Mouse (Mus musculus) mesoderm, embryonic 11.5 days (tissue): ENCODE data around the gene Cdh12.
"Not testable (repeated sequence)": the region's sequence is repeated elsewhere in the genome, so short reads cannot be mapped to it uniquely, and the experiment has no call there.

ENCODE experiments used
- DNase-seq: peaks from one replicate; pipeline ENCODE4 v3.0.0-alpha.2; 2012; ENCODE audit warnings: low read depth, low spot score

Gene Cdh12

GRCm38 (mm10) chr15:21092824-21093223, 643.8 kb downstream of the Cdh12 start:
- no peak for DNase-seq

DNA sequence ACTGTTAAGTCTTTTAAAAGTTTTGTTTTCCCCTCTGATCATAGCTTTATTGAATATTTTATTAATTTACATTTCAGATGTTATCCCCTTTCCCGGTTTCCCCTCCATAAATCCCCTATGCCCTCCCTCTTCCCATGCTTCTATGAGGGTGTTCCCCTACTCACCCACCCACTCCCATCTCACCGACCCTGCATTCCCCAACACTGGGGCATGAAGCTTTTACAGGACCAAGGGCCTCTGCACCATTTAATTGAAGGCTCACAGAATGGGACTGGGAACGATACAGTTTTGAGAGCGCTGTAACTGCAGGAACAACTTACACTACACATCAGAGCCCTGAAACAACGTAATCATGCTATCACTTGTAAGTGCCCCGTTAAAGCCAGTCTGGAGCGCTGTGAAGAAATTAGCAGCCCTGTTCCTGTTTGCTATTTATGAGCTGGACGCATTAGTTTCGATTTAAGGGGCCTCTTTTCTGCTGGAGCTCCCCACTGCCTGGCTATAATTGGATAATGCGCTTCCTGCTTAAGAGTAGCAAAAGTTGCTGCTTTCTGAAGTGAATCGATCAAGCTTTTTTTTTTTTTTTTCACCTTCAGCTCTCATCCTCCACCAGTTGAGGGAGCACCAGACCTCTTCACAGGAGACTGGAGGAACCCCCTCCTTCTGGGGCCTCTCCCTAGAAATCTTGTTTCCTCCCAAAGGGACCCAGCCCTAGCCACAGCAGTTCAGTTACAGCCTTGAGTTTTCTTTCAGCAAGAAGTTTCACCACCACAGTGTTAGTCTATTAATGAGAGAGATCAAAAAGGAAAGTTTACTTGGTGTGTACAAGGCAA, 660.2 kb downstream of the Cdh12 start:
- DNase-seq = no peak

- no peak for DNase-seq
Measured at GRCm38 (mm10) chr15:21109889-21110500, 660.9 kb downstream of the Cdh12 start.

DNA sequence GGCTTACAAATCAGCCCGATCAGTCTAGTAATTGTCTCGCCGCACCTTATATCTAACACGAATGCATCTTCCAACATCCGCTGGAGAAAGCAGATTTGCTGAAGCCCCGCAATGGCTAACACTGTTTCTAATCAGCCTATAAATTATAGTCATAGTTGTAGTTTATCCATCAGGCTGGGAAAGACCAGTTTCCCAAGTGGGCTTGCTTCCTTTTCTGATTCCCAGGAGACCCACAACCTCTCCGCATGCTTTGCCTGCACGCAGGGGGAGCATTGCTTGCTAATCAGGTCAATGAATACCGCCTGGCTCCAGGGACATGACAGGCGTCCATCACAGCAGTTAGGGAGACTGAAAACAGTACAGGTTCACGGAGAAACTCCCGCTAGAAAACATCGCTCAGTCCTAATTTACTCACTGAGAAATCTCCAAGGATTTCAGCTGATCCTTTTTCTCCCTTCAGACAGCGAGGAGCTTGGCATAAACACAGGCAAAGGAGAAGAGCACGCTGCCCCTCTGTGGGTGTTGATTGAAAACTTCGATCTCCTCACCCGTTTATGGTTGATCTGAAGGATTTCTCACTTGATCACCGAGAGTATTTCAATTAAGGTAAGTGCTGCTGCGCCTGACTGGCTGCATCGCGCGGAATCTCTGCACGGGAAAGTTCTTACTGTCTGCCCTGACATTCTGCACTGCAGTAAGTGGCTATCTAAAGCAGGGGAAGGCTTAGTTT, 662.0 kb downstream of the Cdh12 start:
- DNase-seq = peak; percentile 50

DNA sequence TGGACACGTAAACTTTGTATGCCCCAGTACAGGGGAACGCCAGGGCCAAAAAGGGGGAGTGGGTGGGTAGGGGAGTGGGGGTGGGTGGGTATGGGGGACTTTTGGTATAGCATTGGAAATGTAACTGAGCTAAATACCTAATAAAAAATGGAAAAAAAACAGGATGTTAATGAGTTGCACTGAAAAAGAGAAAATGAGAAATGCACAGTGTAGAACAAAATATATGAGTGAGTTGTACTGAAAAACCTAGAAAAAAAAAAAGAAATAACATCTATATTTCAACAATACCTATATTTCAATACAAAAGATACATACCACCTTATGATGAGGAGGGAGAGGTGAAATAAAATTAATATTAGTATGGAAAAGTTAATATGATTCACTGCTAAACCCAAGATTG, 665.7 kb downstream of the Cdh12 start:
- DNase-seq = not testable (repeated sequence)

DNA sequence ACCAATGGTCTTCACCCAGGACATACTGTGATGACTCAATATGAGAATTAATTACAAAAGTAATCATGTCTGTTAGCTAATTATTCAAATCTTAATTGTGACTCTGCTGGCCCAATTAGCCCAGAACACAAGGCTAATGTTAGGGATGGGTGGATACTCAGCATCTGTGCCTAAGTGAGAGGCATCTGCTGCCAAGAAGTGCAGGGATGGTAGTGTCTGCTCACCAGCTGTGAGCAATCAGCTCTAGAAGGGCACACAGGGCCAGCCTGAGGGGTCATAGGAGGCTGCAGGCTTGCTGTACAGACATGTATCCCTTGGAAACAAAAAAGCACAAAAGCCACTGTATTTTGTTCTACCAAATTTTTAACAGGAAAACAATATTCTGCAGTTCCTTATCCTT, 681.6 kb downstream of the Cdh12 start:
- DNase-seq = no peak

DNA sequence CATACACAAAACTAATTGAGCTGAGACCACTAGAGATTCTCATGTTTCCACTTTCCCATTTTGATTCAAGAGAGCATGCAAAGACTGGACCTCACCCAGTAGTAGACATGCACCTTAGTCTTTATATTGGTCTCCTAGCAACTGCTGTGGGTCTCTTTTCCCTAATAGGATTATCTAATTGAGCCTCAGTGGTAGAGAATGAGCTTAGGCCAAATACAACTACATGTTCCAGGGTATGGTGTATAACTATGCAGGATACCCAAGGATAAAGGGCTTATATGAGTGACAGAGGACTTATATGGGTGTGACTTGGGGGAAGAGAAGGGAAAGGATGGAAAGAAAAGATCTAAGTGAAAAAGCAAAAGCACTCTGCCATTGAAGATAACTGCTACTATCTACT, 683.9 kb downstream of the Cdh12 start:
- DNase-seq = no peak

DNA sequence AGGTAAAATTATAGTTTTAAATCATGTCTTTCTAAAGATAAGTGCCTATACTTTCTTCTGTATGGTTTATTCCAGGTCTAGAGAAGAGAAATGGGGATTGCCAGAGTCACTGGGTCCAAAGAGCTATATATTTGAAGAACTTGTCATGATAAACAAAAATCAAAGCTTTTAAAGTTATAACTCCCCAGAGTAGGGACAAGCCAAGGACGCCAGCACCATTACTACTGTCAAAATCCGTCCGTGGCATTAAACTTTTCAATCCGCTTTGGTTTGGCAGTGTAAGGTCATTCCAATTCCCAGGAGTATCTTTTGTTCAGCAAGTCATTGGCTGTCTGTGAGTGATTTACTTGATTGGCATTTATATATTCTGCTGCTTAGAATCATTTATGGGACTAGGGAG, 697.8 kb downstream of the Cdh12 start:
- DNase-seq = peak; percentile 18

DNA sequence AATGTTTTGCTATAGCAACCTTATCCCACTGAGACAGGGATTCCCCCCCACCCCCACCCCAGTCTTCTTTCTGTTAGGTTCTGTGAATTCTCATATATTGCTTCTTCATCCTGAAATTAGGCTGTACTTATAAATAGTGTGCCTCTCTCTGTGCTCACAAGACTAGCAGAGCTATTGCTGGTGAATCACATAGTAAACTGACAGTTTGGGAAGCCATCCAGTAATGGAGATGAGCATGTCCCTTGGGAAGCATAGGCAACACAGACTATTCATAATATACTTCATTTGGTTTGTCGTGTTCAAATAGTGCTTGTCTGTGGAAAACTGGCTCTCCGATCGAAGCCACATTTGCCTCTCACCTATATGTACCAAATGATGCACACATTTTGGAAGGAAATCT, 704.5 kb downstream of the Cdh12 start:
- no peak for DNase-seq

- no peak for DNase-seq
Measured at GRCm38 (mm10) chr15:21179727-21180126, 730.7 kb downstream of the Cdh12 start.

GRCm38 (mm10) chr15:21180191-21180590, 731.1 kb downstream of the Cdh12 start:
- DNase-seq = no peak

GRCm38 (mm10) chr15:21185799-21186198, 736.7 kb downstream of the Cdh12 start:
- no peak for DNase-seq

- DNase-seq = not testable (repeated sequence)
Measured at GRCm38 (mm10) chr15:21210089-21210488, 761.0 kb downstream of the Cdh12 start.

DNA sequence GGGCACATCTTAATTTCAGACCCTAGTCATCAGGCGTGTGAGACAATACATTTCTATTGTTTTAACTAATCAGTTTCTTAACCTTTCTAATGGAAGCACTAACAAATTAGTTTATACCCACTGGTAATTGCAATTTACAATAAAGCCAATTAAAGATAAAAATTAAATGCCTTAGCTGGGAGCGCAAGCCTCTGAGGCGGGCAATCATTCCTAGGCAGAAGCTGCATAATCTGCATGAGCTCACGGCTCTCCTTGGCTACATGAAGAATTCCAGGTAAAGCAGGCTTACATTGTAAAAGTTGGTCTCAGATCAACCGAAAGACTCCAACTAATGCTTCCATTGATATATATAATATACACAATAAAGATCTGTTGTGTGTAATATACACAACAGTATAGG, 773.9 kb downstream of the Cdh12 start:
- no peak for DNase-seq

DNA sequence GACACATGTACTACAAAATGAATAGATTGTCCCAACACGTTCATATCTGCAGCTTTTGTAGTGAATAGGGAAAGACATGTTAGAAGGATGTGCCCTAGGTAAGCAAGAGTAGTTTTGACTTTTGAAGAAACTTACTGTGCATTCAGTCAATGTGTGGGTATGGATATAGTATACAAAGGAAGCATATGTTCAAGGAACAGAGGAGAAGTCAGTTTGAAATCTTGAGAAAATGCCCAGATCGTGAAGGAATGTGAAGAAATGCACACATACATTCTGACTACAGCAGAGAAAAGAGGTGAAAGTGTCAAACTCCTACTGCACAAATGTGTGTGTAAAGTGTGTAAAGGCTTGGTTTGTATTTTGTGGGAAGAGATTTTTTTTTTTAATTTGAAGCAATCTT, 812.3 kb downstream of the Cdh12 start:
- no peak for DNase-seq

- DNase-seq = no peak
Measured at GRCm38 (mm10) chr15:21269856-21270255, 820.8 kb downstream of the Cdh12 start.

- no peak for DNase-seq
Measured at GRCm38 (mm10) chr15:21297051-21297450, 848.0 kb downstream of the Cdh12 start.

GRCm38 (mm10) chr15:21315457-21315856, 866.4 kb downstream of the Cdh12 start:
- DNase-seq = no peak

- no peak for DNase-seq
Measured at GRCm38 (mm10) chr15:21343853-21344252, 894.8 kb downstream of the Cdh12 start.

DNA sequence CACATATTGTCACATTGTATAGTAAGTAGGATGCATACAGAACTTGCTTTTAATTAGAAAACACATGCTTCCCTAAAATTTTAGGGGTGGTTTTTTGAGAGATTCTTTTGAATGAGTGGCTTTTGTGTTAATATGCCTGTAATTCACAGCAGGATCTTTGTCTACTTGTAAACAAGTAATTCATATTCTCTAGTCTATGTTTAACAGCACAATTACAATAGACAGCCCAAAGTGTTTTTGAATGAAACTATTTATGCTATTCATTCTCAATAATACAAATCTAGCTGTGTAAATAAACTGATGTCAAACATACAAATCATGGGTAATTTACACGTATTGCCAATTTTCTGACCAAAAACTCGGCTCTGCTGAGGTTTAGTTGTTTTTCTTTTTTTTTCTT, 895.3 kb downstream of the Cdh12 start:
- DNase-seq = no peak

DNA sequence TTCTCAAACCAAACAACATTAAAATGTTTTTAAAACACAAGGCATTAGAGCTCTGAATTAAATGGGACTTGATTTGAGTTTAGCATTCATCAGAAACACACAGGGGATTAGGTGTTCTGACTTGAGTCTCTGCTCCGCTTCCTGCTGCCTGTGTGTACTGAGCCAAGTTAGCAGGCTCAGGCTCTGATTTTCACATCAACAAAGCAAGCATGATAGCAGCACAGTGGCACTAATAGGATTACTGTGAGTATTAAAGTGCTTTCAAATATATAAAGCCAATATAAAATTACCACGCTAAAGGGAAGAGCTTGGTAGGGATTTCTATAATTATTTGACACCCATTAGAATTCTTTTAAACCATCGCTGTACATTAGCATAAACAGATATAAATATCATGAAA, 895.7 kb downstream of the Cdh12 start:
- no peak for DNase-seq

GRCm38 (mm10) chr15:21355356-21356101, 906.5 kb downstream of the Cdh12 start:
- DNase-seq = no peak
